Mouse (Mus musculus): Measurements from ENCODE around the gene Pard3.

Gene Pard3

GRCm38 (mm10) chr8:127284462-127285216 is 220.9 kb downstream of the Pard3 start:
- DNase-seq (ENCODE audit: low spot score in 2 of 2): no peak

GRCm38 (mm10) chr8:127287816-127288215 is 224.1 kb downstream of the Pard3 start:
- DNase-seq (ENCODE audit: low spot score in 2 of 2): no peak

- no peak for DNase-seq (ENCODE audit: low spot score in 2 of 2)
These were observed 228.6 kb downstream of the Pard3 start for GRCm38 (mm10) chr8:127292307-127292706.

- DNase-seq (ENCODE audit: low spot score in 2 of 2): no peak
These were observed 229.5 kb downstream of the Pard3 start for GRCm38 (mm10) chr8:127293025-127293729.

GRCm38 (mm10) chr8:127294061-127294460 is 230.4 kb downstream of the Pard3 start:
- DNase-seq (ENCODE audit: low spot score in 2 of 2): no peak

GRCm38 (mm10) chr8:127295848-127296247 is 232.2 kb downstream of the Pard3 start:
- no peak for DNase-seq (ENCODE audit: low spot score in 2 of 2)

- DNase-seq (ENCODE audit: low spot score in 2 of 2): no peak
These were observed 236.8 kb downstream of the Pard3 start for GRCm38 (mm10) chr8:127300493-127300892.

DNA sequence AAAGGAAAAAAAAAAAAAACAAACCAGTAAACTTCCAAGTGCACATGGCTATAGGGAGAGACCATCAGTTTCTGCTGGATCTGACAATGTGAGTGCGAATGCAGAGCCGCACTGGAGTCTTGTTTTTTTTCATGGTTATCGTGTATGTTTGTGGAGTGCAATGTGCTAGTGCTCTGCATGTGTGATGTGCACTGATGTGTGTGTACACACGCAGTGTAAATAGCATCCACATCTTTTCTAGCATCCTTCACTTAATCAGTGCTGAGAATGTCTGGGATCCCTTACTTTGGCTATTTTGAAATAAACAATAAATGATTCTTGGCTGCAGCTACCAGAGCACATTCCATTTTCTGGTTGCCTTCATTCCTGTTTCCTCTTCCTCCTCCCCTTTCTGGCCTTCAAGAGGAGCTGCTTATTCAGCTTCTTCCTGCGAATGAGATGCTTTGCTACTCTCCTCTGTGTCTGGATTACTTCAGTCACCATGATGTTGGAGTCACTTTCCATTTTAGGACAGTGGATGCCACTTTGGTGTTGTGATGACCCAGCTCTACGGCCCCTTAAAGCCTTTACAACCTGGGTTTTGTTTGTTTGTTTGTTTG is 239.3 kb downstream of the Pard3 start:
- DNase-seq (ENCODE audit: low spot score in 2 of 2): no peak

DNA sequence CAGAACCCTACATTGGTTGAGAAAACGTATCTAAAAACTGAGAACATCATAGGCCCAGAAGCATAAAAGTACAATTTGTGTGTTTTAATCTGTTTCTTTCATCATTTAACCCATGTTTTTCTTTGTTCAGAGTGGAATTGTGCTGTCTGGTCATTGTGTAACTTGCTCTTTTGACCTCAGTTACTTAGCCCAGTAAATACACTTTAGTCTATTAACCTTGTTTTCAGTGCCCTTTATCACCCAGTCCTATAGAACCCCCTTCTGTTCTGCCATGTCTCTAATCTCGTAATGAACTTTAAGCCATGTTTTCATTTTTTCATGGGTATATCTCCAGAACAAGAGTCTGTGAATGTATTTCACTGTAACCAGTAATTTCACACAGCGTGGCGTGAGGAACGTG is 243.3 kb downstream of the Pard3 start:
- DNase-seq (ENCODE audit: low spot score in 2 of 2): no peak

GRCm38 (mm10) chr8:127309363-127309762 is 245.7 kb downstream of the Pard3 start:
- DNase-seq (ENCODE audit: low spot score in 2 of 2): no peak

DNA sequence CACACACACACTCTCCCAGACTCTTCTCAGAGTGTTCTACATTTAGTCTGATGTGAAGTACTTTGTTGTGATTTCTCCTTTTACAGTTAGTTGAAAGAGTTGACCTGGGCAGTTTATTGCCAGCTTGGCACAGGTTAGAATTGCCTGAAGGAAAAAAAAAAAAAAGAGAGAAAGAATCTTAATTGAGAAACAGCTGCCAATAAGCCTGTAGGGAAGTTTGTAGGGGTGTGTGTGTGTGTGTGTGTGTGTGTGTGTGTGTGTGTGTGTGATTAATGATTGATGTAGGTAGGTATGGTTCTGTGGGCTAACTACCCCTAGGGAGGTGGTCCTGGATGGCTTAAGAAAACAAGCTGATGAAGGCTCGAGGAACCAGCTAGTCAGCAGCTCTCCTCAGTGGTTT is 252.1 kb downstream of the Pard3 start:
- DNase-seq (ENCODE audit: low spot score in 2 of 2): no peak

DNA sequence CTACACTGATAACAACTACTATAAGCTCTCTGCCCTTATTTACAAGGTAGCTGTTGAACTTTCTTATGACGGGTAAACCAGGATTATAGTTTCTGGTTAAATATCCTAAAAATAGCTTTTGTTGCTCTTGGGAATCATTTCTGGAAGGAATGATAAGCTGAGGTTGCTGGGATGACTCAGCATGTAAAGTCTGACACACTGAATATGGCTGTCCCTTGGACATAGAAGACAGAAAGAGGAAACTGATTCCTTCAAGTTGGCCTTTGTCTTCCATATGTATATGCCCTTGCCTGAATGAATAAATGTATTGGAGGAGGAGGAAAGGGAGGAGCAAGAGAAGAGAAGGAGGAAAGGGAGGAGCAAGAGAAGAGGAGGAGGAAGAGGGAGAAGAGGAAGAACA is 254.2 kb downstream of the Pard3 start:
- no peak for DNase-seq (ENCODE audit: low spot score in 2 of 2)

GRCm38 (mm10) chr8:127318377-127319159 is 254.9 kb downstream of the Pard3 start:
- DNase-seq (ENCODE audit: low spot score in 2 of 2): no peak

DNA sequence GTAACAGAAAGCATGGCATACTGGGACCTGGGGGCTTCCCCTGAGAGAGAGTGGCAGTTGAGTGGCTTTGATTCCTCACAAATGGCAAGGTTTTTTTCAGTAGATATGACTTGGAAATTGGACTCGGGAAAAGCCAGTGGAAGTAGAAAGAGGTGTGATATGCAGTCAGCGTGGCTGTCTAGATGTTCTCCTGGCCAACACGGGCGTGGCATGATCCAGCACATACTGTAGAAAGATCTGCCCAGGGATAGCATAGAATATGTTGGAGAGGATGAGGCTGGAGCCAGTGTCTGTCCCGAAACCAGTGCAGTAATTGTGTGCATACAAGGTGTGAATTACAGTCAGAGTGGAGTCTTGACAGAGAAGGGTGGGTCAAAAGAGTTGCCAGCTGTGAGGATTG is 257.2 kb downstream of the Pard3 start:
- no peak for DNase-seq (ENCODE audit: low spot score in 2 of 2)

DNA sequence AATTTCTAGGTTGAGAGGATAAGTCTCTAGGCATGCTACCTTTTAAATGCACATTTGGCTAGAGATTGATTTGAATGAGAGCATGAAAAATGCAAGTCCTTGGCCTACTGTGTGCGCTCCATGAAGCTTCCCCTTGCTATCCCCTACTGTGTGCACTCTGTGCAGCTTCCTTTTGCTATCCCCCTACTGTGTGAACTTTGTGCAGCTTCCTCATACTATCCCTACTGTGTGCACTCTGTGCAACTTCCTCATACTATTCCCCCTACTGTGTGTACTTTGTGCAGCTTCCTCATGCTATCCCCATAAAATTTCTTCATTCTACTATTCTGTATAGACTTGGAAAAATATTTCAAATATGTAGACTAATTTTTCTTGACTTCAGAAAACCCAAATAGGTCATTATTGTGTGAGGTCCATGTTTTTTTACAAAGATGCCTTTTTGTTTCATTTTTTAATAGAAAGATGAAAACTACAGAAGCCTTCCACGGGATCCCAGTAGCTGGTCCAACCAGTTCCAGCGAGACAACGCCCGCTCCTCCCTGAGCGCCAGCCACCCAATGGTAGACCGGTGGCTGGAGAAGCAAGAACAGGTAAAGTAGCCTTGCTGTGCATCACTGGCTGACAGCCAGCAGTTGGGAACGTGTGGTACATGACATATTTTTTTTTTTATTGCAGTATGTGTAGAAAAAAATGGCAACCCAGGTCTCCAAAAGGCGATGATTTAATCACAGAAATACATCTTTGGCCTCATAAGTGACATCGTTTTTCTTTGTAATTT is 260.1 kb downstream of the Pard3 start:
- no peak for DNase-seq (ENCODE audit: low spot score in 2 of 2)

GRCm38 (mm10) chr8:127324836-127325570 is 261.3 kb downstream of the Pard3 start:
- no peak for DNase-seq (ENCODE audit: low spot score in 2 of 2)

- DNase-seq (ENCODE audit: low spot score in 2 of 2): no peak
These were observed 262.1 kb downstream of the Pard3 start for GRCm38 (mm10) chr8:127325749-127326148.

DNA sequence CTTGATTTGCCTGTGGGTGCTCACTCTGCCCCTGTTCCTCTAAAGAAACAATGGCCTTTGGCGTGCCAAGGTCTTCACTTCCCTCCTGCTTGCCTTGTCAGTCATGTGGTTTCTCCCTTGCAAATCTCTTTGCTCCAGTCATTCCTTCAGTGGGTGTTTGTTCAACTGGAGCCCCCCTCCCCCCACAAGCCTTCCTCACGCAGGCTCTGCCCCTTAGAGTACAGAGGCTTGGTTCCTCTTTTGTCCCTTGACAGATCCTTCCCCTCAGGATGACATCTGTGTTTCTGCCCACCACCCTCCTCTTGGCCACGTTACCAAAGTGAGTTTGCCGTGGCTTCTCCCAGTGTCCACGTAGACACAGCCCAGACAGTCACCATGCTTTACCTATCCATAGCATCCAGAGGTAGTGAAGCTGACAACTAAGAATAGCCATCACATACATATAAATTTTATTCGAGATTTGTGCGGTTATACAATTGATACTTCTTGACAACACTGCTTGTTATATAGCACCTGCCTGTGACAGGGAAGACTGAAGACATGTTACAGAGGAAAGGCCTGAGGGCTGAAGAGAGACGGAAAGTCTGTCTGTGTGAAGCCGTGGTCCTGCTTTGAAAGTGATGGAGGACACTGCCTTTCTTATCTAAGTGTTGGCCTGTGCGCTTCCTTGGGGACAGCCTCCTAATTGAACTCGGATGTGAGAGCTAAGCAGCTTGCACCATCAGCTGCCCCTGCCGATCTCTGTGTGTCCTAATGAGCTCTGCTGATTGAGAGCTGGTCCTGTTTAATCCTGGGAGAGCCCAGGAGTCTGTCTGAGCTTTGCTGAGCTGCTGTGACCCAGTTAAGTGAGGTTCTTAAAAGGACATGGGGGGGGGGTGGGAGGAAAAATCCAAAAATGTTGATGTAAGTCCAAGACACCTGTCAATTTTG is 266.8 kb downstream of the Pard3 start:
- no peak for DNase-seq (ENCODE audit: low spot score in 2 of 2)

GRCm38 (mm10) chr8:127331751-127332150 is 268.1 kb downstream of the Pard3 start:
- peak; percentile 36 to 80 for DNase-seq (ENCODE audit: low spot score in 2 of 2)

- no peak for DNase-seq (ENCODE audit: low spot score in 2 of 2)
These were observed 271.5 kb downstream of the Pard3 start for GRCm38 (mm10) chr8:127335216-127335615.

Measured in spleen, postnatal 4 days (tissue).